Mouse (Mus musculus): ENCODE measurements around the gene Rfx2.

- TF ChIP-seq CTCF (IDR thresholded peaks at IDR 0.05), result no peak
- no peak for TF ChIP-seq EP300 (IDR thresholded peaks at IDR 0.05)
Measured at GRCm38 (mm10) chr17:56832918-56833317, 2.1 kb upstream of the Rfx2 start.
